Comparison of ENCODE assay signal across 15 mouse cellular contexts in genomic region chr10:81217267-81217666, GRCm38 (mm10). TPM values are rescaled to one million over a fixed set of nuclear protein-coding genes. Genes with fewer than 3 reads are reported as not detected.
DNase-seq lines count a peak whose midpoint lies in the region; ATAC-seq and TF ChIP-seq lines count a peak whose summit lies in the region.
"Not testable (repeated sequence)": the region's sequence is repeated elsewhere in the genome, so short reads cannot be mapped to it uniquely, and the experiment has no call there.
"Had no signal": no experiment of that assay in that cellular context is flagged by ENCODE, and none has a peak within 500 bp of the region (broad histone marks: within the 10 kb centered on the region; RNA-seq: fewer than 3 reads in every experiment).

No protein-coding gene starts in this region.

- 6% methylated on average over 1 of the region's 1 CpGs for WGBS in heart, postnatal 0 days

- TF ChIP-seq CTCF in heart, postnatal 0 days (IDR thresholded peaks at IDR 0.05; ENCODE audit: low read depth): peak; percentile 61
- TF ChIP-seq CTCF in layer of hippocampus, adult 2 months (conservative IDR thresholded peaks at IDR 0.05): peak; percentile 78

- not testable (repeated sequence) for H3K4me2 ChIP-seq in heart, postnatal 0 days (ENCODE audit: low read depth, low read length)

- TF ChIP-seq EP300 in heart, postnatal 0 days (IDR thresholded peaks at IDR 0.05; ENCODE audit: low read depth): not testable (repeated sequence)

- not testable (repeated sequence) for H3K27ac ChIP-seq in heart, postnatal 0 days (ENCODE audit: low read depth); layer of hippocampus, adult 2 months

- DNase-seq in CD4-positive, CD25-positive, alpha-beta regulatory T cell, adult 2 months (ENCODE audit: low read depth, low spot score): peak; percentile 75
- DNase-seq in T-cell, adult 2 months (ENCODE audit: low spot score): peak; percentile 41
- DNase-seq in cerebellum, postnatal 10 days: peak; percentile 52 to 58
- not testable (repeated sequence) for DNase-seq in heart, postnatal 0 days (ENCODE audit: low spot score); layer of hippocampus, adult 2 months (ENCODE audit: low spot score in 2 of 2)
- DNase-seq in lung, postnatal 10 days: peak; percentile 51
- peak; percentile 35 for DNase-seq in retina, postnatal 1 day
- DNase-seq in thymus, postnatal 4 days: peak; percentile 71

- not testable (repeated sequence) for ATAC-seq in heart, postnatal 0 days (ENCODE audit: insufficient read depth, low read depth)

- H3K9me3 ChIP-seq in heart, postnatal 0 days (replicated peaks; ENCODE audit: control insufficient read depth, low read length): not testable (repeated sequence)

- H3K4me1 ChIP-seq in heart, postnatal 0 days (ENCODE audit: control insufficient read depth, insufficient read depth): not testable (repeated sequence)

- H3K4me3 ChIP-seq in heart, postnatal 0 days (ENCODE audit: low read depth, low read length); layer of hippocampus, adult 2 months: not testable (repeated sequence)

- H3K9ac ChIP-seq in heart, postnatal 0 days (replicated peaks; ENCODE audit: low read depth, low read length): not testable (repeated sequence)

- H3K36me3 ChIP-seq in heart, postnatal 0 days (replicated peaks; ENCODE audit: control insufficient read depth, insufficient read depth, low read length): not testable (repeated sequence)

- H3K27me3 ChIP-seq in heart, postnatal 0 days (ENCODE audit: control insufficient read depth, insufficient read depth, low read length): not testable (repeated sequence)

RNA-seq across cellular contexts. Expression of gene Atcay, which starts 13.4 kb away (rescaled TPM):
- 0.58 TPM in 1 of 2 replicates, not detected in the other for total RNA-seq in heart, postnatal 0 days (2014; rRNA removed; ENCODE audit: low replicate concordance)
- 0.25 TPM in 2 replicates for polyA plus RNA-seq in heart, postnatal 0 days (2015; fragmentation: Nextera tagmentation; extraction: Ambion mirVana)
- total RNA-seq in layer of hippocampus, adult 2 months (2021): 100 to 1,000 TPM; 144 to 150 TPM
- total RNA-seq: gastrocnemius, adult 18-20 months had no signal
- polyA plus RNA-seq: liver, embryonic 11.5 days; macrophage had no signal

RNA-seq across cellular contexts. Expression of gene Nmrk2, which starts 15.4 kb away (rescaled TPM):
- 30.5 and 35.2 TPM in 2 replicates for total RNA-seq in heart, postnatal 0 days (2014; rRNA removed; ENCODE audit: low replicate concordance)
- polyA plus RNA-seq in heart, postnatal 0 days (2015; fragmentation: Nextera tagmentation; extraction: Ambion mirVana): 13.0 and 14.2 TPM in 2 replicates
- under 1 TPM; 0.32 to 0.33 TPM for total RNA-seq in layer of hippocampus, adult 2 months (2021)
- polyA plus RNA-seq: hindbrain, embryonic 12.5 days; liver, embryonic 11.5 days; macrophage had no signal

RNA-seq across cellular contexts. Expression of gene Zfr2, which starts 15.7 kb away (rescaled TPM):
- total RNA-seq in heart, postnatal 0 days (2014; rRNA removed; ENCODE audit: low replicate concordance): 7.0 and 10.2 TPM in 2 replicates
- 2.2 and 2.6 TPM in 2 replicates for polyA plus RNA-seq in heart, postnatal 0 days (2015; fragmentation: Nextera tagmentation; extraction: Ambion mirVana)
- 10 to 100 TPM; 66.2 to 70.2 TPM for total RNA-seq in layer of hippocampus, adult 2 months (2021)

RNA-seq across cellular contexts. Expression of gene 4930442H23Rik, which starts 33.6 kb away (rescaled TPM):
- total RNA-seq in heart, postnatal 0 days (2014; rRNA removed; ENCODE audit: low replicate concordance): not detected in 2 replicates
- 0.12 TPM in 1 of 2 replicates, not detected in the other for polyA plus RNA-seq in heart, postnatal 0 days (2015; fragmentation: Nextera tagmentation; extraction: Ambion mirVana)
- total RNA-seq in layer of hippocampus, adult 2 months (2021): not detected
- total RNA-seq: gastrocnemius, adult 18-20 months; layer of hippocampus, postnatal 14 days; left cerebral cortex, postnatal 25 days had no signal
- polyA plus RNA-seq: heart, embryonic 15.5 days; hindbrain, embryonic 12.5 days; liver, embryonic 11.5 days; macrophage had no signal

RNA-seq across cellular contexts. Expression of gene Dapk3, which starts 34.5 kb away (rescaled TPM):
- 56.5 and 72.7 TPM in 2 replicates for total RNA-seq in heart, postnatal 0 days (2014; rRNA removed; ENCODE audit: low replicate concordance)
- polyA plus RNA-seq in heart, postnatal 0 days (2015; fragmentation: Nextera tagmentation; extraction: Ambion mirVana): 29.0 and 31.7 TPM in 2 replicates
- 10 to 100 TPM; 73.6 to 78.4 TPM for total RNA-seq in layer of hippocampus, adult 2 months (2021)

Comparison
In these comparisons a context has a peak if more than half of its experiments do, and no peak if none do; other contexts are left out.
1. RNA of gene Atcay, which starts 13.4 kb away (total RNA-seq): 144 to 150 TPM in layer of hippocampus, adult 2 months; 0.58 TPM in heart, postnatal 0 days; every median in the first group is over 10 times any median in the second.
2. RNA of gene Nmrk2, which starts 15.4 kb away (total RNA-seq): 30.5 to 35.2 TPM in heart, postnatal 0 days; 0.32 to 0.33 TPM in layer of hippocampus, adult 2 months; every median in the first group is over 10 times any median in the second.